ENCODE assay signal across 8 mouse cellular contexts in genomic region chr5:114708491-114708890, GRCm38 (mm10). TPM values are rescaled to one million over a fixed set of nuclear protein-coding genes. Genes with fewer than 3 reads are reported as not detected.
A peak's percentile ranks its signal among the peaks of the same experiment; 100 is the strongest.
DNase-seq lines count a peak whose midpoint lies in the region; ATAC-seq and TF ChIP-seq lines count a peak whose summit lies in the region.
"Had no signal": no experiment of that assay in that cellular context is flagged by ENCODE, and none has a peak within 500 bp of the region (broad histone marks: within the 10 kb centered on the region; RNA-seq: fewer than 3 reads in every experiment).

No protein-coding gene starts in this region.

- H3K27ac ChIP-seq in neural tube, embryonic 11.5 days (ENCODE audit: low read depth, low read length), result no peak overlapping the region
- no peak overlapping the region for H3K27ac ChIP-seq in embryonic fibroblast, embryonic 13.5 days (ENCODE audit: insufficient read depth, low read length)
- H3K27ac ChIP-seq in limb, embryonic 14.5 days (replicated peaks; ENCODE audit: low read depth, low read length), result no peak overlapping the region

- peak overlapping the region; percentile 76 for H3K9ac ChIP-seq in neural tube, embryonic 11.5 days (ENCODE audit: low read length)
- H3K9ac ChIP-seq in limb, embryonic 14.5 days (ENCODE audit: low read depth, low read length, severe bottlenecking), result peak overlapping the region; percentile 76; the same call in 1 of the 2 replicates

- no peak for TF ChIP-seq POLR2A in embryonic fibroblast, embryonic 13.5 days (IDR thresholded peaks at IDR 0.05; ENCODE audit: low read depth, low read length)
- no peak for TF ChIP-seq POLR2A in limb, embryonic 14.5 days (IDR thresholded peaks at IDR 0.05; ENCODE audit: borderline replicate concordance, extremely low read depth, insufficient read depth, insufficient read length)

- H3K27me3 ChIP-seq in neural tube, embryonic 11.5 days (ENCODE audit: control insufficient read depth, insufficient read depth, low read length), result no peaks in the 10 kb centered on the region
- H3K27me3 ChIP-seq in limb, embryonic 14.5 days (ENCODE audit: control insufficient read depth, insufficient read depth, low read length), result no peaks in the 10 kb centered on the region

- ATAC-seq in neural tube, embryonic 11.5 days (ENCODE audit: insufficient read depth, low FRiP score, low TSS enrichment), result no peak
- ATAC-seq in limb, embryonic 14.5 days (ENCODE audit: low FRiP score, low read depth), result no peak
- no peak for ATAC-seq in frontal cortex, adult (ENCODE audit: low TSS enrichment)
- no peak for ATAC-seq in activated CD4-positive, CD25-positive, alpha-beta regulatory T cell, adult 4 months

- H3K9me3 ChIP-seq in neural tube, embryonic 11.5 days (ENCODE audit: control insufficient read depth, low read length), result no peaks in the 10 kb centered on the region
- no peaks in the 10 kb centered on the region for H3K9me3 ChIP-seq in limb, embryonic 14.5 days (ENCODE audit: control insufficient read depth, low read length)

- no peak for DNase-seq in neural tube, embryonic 11.5 days (ENCODE audit: low spot score)
- no peak for DNase-seq in neural tube, embryonic 10.5 days (ENCODE audit: extremely low spot score, low spot score)
- DNase-seq in limb, embryonic 14.5 days (ENCODE audit: low spot score), result no peak
- no peak for DNase-seq in kidney, postnatal 36 days
- DNase-seq: thymus, adult 18-20 months had no signal

- H3K4me2 ChIP-seq in neural tube, embryonic 11.5 days (ENCODE audit: low read depth), result peak overlapping the region; percentile 80
- H3K4me2 ChIP-seq in limb, embryonic 14.5 days (replicated peaks; ENCODE audit: low read depth, low read length, severe bottlenecking), result peak overlapping the region; percentile 78

- peaks cover 7% of the 10 kb centered on the region; the same call in 1 of the 2 replicates for H3K4me1 ChIP-seq in neural tube, embryonic 11.5 days (ENCODE audit: control insufficient read depth, insufficient read depth, low read length)
- H3K4me1 ChIP-seq in embryonic fibroblast, embryonic 13.5 days (ENCODE audit: control insufficient read depth, insufficient read depth, low read length), result 0 out of 2 replicates have a peak, but pooled peaks cover 5% of the 10 kb centered on the region
- H3K4me1 ChIP-seq in limb, embryonic 14.5 days (ENCODE audit: control insufficient read depth, insufficient read depth, low read length), result peaks cover 6% of the 10 kb centered on the region

- TF ChIP-seq CTCF in embryonic fibroblast, embryonic 13.5 days (IDR thresholded peaks at IDR 0.05; ENCODE audit: borderline replicate concordance, insufficient read depth, low read length), result no peak

- WGBS in neural tube, embryonic 11.5 days, result 55% methylated on average over 15 of the region's 15 CpGs
- WGBS in limb, embryonic 14.5 days, result 52% methylated on average over 15 of the region's 15 CpGs

- peaks cover 5% of the 10 kb centered on the region for H3K36me3 ChIP-seq in neural tube, embryonic 11.5 days (ENCODE audit: control insufficient read depth, insufficient read depth, low read length)
- H3K36me3 ChIP-seq in limb, embryonic 14.5 days (ENCODE audit: control insufficient read depth, insufficient read depth, low read length), result peaks cover 37% of the 10 kb centered on the region

- H3K4me3 ChIP-seq in neural tube, embryonic 11.5 days (ENCODE audit: low read depth, low read length), result peak overlapping the region; percentile 82
- peak overlapping the region; percentile 97 for H3K4me3 ChIP-seq in embryonic fibroblast, embryonic 13.5 days (ENCODE audit: insufficient read depth, low read length)
- peak overlapping the region; percentile 87 for H3K4me3 ChIP-seq in limb, embryonic 14.5 days (replicated peaks; ENCODE audit: low read length)

RNA-seq across cellular contexts. Expression of gene Tchp, which starts 0.9 kb away (rescaled TPM):
- 12.8 and 14.3 TPM in 2 replicates for polyA plus RNA-seq in neural tube, embryonic 11.5 days (2014; fragmentation: Nextera tagmentation; extraction: Ambion mirVana)
- polyA plus RNA-seq in embryonic fibroblast, embryonic 13.5 days (2011; ENCODE audit: insufficient read length, low read depth, missing spikeins), result 6.8 and 7.8 TPM in 2 replicates
- polyA plus RNA-seq in limb, embryonic 14.5 days (2012; rRNA removed), result 29.9 and 33.6 TPM in 2 replicates
- polyA plus RNA-seq in limb, embryonic 14.5 days (2014; fragmentation: Nextera tagmentation; extraction: Ambion mirVana), result 10.7 and 13.0 TPM in 2 replicates
- 10 to 100 TPM in 1 of 2 experiments, 1 to 10 TPM in 1; 4.4 to 15.0 TPM for polyA plus RNA-seq in activated CD4-positive, CD25-positive, alpha-beta regulatory T cell, adult 4 months (2017; shearing (Covaris generic))

RNA-seq across cellular contexts. Expression of gene Gltp, which starts 17.7 kb away (rescaled TPM):
- polyA plus RNA-seq in neural tube, embryonic 11.5 days (2014; fragmentation: Nextera tagmentation; extraction: Ambion mirVana), result 68.9 and 72.6 TPM in 2 replicates
- 46.6 TPM in 2 replicates for polyA plus RNA-seq in embryonic fibroblast, embryonic 13.5 days (2011; ENCODE audit: insufficient read length, low read depth, missing spikeins)
- 132 and 144 TPM in 2 replicates for polyA plus RNA-seq in limb, embryonic 14.5 days (2012; rRNA removed)
- 229 and 289 TPM in 2 replicates for polyA plus RNA-seq in limb, embryonic 14.5 days (2014; fragmentation: Nextera tagmentation; extraction: Ambion mirVana)
- polyA plus RNA-seq in activated CD4-positive, CD25-positive, alpha-beta regulatory T cell, adult 4 months (2017; shearing (Covaris generic)), result 100 to 1,000 TPM; 251 to 266 TPM

RNA-seq across cellular contexts. Expression of gene Trpv4, which starts 50.3 kb away (rescaled TPM):
- polyA plus RNA-seq in neural tube, embryonic 11.5 days (2014; fragmentation: Nextera tagmentation; extraction: Ambion mirVana), result 0.32 and 0.81 TPM in 2 replicates
- polyA plus RNA-seq in embryonic fibroblast, embryonic 13.5 days (2011; ENCODE audit: insufficient read length, low read depth, missing spikeins), result 1.1 and 2.0 TPM in 2 replicates
- 44.9 and 68.2 TPM in 2 replicates for polyA plus RNA-seq in limb, embryonic 14.5 days (2012; rRNA removed)
- polyA plus RNA-seq in limb, embryonic 14.5 days (2014; fragmentation: Nextera tagmentation; extraction: Ambion mirVana), result 12.9 TPM in 2 replicates
- polyA plus RNA-seq in activated CD4-positive, CD25-positive, alpha-beta regulatory T cell, adult 4 months (2017; shearing (Covaris generic)), result under 1 TPM; 0.24 to 0.25 TPM
